Mouse (Mus musculus) adrenal gland, adult 2 months (tissue): Measurements from ENCODE around the gene Zfr2. TPM values are rescaled to one million over a fixed set of nuclear protein-coding genes. Genes with fewer than 3 reads are reported as not detected.
A peak's percentile ranks its signal among the peaks of the same experiment; 100 is the strongest.
"Not testable (repeated sequence)": the region's sequence is repeated elsewhere in the genome, so short reads cannot be mapped to it uniquely, and the experiment has no call there.

ENCODE experiments used
- DNase-seq: peaks from one replicate; pipeline ENCODE4 v3.0.0; 2021
- polyA plus RNA-seq: library from polyadenylated mRNA; depleted of rRNA; stranded (reverse); fragments of >200 nt; gene quantifications from 2 replicates; pipeline ENCODE4 v1.2.3, GENCODE M21; 2012
- total RNA-seq, 2 experiments: library from RNA; stranded (reverse); gene quantifications; 2 replicates each; pipeline ENCODE4 v1.2.3; 2021

Zfr2 gene
- total and polyA plus RNA-seq, 3 experiments = 12.6 to 38.7 (median 14.1) TPM

- DNase-seq = no peak
These were observed 29.8 kb upstream of the Zfr2 start for GRCm38 (mm10) chr10:81202978-81203720.

DNA sequence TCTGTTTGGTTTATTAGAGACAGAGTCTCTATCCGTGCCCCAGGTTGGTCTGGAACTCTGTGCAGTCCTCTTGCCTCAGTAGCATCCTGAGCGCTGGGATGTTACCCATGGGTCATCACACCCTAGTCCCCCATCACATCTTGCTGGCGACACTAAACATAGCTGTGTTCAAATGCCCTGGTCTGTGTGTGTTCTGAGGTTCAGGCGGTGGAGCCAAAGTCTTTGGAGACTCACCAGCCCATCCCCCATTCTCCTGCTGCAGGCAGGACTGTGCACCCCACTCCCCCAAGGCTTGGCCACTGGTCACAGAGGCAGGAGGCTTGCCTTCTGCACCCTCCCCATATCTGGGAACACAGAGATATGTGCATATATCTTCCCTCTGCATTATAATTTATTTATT, 28.8 kb upstream of the Zfr2 start:
- no peak for DNase-seq

DNA sequence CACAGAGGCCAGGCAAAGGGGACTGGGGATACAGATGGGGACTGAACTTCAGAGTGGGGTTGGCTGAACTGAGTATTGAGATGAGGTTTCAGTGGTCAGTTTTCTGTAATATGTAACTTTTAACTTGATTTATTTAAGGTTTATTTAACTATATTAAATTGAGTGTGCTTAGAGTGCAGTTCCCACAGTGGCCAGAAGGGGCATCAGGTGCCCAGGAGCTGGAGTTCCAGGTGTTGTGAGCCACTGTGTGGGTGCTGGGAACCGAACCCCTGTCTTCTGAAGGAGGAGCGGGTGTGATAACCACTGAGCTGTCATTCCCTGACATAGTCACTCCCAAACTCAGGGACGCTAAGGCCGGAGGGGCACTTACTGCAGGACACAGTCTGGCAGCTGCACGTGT, 22.8 kb upstream of the Zfr2 start:
- DNase-seq = no peak

DNA sequence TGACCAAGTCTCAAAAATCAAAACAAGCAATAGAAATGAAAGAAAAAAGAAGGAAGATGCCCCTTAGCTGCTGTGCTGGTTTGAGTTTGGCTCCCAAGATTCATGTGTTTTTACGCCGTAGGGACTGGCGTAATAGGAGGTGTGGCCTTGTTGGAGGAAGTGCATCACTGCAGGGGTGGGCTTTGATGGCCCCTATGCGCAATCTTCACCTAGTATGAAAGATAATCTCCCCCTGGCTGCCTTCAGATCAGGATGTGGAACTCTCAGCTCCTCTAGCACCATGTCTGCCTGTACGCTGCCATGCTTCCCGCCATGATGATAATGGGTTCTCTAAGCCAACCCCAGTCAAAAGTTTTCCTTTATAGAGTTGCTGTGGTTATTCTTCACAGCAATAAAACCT, 16.7 kb upstream of the Zfr2 start:
- DNase-seq = no peak

- no peak for DNase-seq
These were observed 16.1 kb upstream of the Zfr2 start for GRCm38 (mm10) chr10:81216810-81217209.

GRCm38 (mm10) chr10:81217267-81217666, 15.7 kb upstream of the Zfr2 start:
- not testable (repeated sequence) for DNase-seq

DNA sequence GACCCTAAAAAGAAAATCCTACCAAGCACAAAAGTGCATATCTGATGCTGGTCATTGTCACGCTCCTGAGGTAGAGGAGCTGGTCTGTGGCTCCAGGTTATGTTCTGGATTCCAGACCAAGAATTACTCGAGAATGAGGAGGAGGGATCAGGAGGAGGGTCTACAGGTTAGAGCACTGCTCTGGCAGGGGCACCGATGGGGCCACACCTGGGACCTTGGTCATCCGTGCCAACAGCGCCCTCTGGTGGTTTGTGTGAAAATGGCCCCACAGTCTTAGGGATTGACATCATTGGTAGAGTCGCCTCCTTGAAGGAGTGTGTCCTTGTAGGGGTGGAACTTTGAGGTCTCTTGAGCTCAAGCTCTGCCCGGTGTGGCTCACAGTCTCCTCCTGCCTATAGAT, 15.0 kb upstream of the Zfr2 start:
- peak; percentile 65 for DNase-seq

- DNase-seq = no peak
These were observed 11.4 kb upstream of the Zfr2 start for GRCm38 (mm10) chr10:81221402-81222015.

DNA sequence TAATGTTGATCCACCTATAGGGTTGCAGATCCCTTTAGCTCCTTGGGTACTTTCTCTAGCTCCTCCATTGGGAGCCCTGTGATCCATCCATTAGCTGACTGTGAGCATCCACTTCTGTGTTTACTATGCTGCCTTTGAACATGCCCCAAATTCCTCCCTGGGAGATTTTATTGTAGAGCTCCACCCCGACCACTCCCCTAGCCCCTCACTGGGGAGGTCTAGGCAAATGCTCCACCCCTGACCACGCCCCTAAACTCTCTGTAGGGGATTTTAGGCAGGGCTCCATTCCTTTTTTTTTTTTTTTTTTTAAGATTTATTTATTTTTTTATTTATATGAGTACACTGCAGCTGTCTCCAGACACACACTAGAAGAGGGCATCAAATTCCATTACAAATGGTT, 9.2 kb upstream of the Zfr2 start:
- DNase-seq = not testable (repeated sequence)

- no peak for DNase-seq
These were observed 3.1 kb upstream of the Zfr2 start for GRCm38 (mm10) chr10:81229735-81230437.

DNA sequence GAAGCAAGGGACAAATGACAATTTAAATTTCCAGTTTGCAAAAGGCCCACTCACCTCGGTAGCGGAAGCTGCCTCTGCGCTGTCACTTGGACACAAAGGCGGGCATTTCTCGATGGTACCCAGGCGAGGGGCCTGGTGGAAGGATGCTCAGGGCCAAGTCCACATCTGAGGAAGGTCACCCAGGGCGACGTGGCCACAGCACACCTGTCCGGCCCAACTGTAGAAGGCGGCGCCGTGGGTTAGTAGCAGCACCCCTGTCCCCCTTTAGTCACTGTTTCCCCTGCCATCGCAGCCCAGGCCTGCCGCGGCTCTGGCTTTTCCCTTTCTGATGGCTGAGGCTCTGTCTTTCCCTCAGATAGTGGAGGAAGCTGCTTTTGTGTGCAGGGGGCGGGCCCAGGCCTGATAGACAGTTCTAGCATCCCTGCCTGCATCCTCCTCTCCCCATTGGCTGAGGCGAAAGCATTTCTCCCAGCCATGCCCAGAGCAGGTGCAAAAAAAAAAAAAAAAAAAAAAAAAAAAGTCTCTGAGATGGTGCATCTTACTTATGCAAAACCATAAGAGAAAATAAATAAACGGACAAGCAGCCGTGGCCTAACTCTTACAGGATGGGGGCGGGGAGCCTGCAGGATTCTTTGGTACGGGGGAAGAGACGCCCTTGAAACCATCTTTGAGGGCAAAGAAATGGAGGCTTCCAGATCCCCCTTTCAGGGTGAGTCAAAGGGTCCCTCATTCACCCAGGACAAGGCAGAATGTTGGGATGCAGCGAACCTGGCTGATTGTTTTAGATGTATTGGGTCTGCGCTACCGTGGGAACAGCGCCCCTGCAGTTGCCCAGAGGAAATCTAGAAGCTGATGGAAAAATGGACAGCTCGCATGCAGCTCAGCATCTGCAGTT, 2.3 kb upstream of the Zfr2 start, which contains the start of gene Atcay:
Gene Atcay, minus strand, starts transcription at position 396 of the 895 bp plus-strand sequence.
- DNase-seq = no peak

DNA sequence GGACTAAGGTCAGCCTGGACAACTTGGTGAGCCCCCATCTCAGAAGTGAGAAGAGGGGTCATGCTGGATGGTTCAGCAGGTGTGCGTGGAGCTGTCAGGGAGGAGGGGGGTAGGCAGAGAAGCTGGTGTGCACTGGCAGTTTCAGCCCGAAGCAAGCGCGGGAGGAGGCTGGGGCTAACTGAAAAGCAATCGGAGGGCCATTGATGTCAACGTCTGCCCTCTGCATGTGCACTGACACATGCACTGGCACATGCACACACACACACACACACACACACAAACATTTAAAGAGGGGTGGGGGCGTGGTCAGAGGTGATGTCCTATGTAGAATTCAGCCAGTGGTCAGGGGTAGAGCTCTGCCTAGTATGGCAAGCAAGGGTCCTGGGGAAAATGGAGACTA, 1.5 kb upstream of the Zfr2 start:
- no peak for DNase-seq

GRCm38 (mm10) chr10:81233226-81233585, 251 bp downstream of the Zfr2 start:
- no peak for DNase-seq

DNA sequence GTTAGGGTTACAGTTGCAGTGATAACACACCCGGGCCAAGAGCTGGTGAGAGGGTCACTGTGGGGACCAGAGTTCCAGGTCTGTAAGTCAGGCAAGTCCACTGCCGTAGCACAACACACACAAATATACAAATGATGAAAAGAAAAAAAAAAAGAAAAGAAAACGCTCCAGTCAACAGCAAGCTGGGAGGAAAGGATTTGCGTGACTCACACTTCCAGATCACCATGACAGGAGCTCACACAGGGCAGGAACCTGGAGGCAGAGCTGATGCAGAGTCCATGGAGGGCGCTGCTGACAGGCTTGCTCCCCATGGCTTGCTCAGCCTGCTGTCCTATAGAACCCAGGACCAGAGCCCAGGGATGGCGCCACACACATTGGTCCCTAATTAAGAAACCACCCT, 1.3 kb downstream of the Zfr2 start:
- DNase-seq = peak; percentile 41

- DNase-seq = no peak
These were observed 3.7 kb downstream of the Zfr2 start for GRCm38 (mm10) chr10:81236471-81237268.

GRCm38 (mm10) chr10:81238618-81239017, 5.7 kb downstream of the Zfr2 start:
- no peak for DNase-seq

DNA sequence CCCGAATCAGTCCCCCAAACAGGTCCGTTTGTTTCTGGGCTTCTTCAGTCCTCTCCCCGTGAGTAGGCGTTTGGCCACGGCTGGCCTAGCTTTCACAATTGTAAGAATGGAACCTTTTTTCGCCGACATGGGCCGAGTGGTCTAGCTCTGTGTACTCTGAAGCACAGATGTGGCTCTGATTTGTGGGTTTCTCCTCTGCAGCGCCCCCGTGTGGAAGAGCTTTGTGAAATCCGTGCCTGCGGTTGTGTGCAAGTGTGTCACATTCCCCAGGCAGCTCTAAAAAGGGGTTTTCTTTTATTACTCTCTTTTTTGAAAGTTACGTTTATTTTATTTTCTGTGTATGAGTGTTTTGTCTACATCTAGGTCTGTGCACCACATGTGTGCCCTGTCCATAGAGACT, 7.9 kb downstream of the Zfr2 start:
- peak; percentile 47 for DNase-seq

GRCm38 (mm10) chr10:81242021-81242420, 9.1 kb downstream of the Zfr2 start:
- no peak for DNase-seq

- no peak for DNase-seq
These were observed 11.2 kb downstream of the Zfr2 start for GRCm38 (mm10) chr10:81244146-81244545.

DNA sequence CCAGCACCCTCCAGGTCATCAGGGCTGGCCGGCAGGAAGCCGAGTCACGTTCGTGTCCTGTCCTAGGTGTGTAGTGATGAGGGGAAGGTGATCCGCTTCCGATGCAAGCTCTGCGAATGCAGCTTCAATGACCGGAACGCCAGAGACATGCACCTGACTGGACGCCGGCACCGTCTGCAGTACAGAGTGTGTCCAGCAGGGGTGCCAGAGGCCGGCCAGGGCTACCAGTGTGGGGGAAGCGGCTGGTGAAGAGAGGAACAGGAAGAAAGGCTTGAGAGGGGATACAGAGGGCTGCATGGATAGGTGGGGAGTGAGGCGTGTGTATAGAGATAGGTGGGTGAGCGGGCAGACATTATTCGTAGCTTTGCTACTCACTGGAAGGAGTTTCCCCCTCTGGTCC, 11.6 kb downstream of the Zfr2 start:
- peak; percentile 73 for DNase-seq

- no peak for DNase-seq
These were observed 12.2 kb downstream of the Zfr2 start for GRCm38 (mm10) chr10:81245166-81245565.
